8 mouse cellular contexts compared by ENCODE assay signal in the genomic region with DNA sequence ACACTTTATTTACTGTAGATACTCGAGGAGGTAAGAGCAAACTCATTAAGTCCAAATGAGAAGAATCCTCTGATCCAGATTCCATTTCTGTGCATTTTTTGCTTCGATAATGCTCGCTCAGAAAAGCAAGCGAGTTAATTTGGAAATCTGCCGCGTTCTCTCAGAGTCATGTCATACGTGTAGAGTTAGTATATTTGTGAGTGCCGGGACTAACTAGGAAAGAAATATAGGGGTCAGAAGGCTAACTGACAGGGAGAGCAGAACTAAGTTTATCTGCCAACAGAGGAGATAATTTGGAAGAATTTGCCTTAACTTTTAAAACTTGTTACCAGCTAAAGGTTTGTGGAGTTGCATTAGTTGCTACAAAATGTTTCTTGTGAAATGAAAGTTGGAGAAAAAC. TPM values are rescaled to one million over a fixed set of nuclear protein-coding genes. Genes with fewer than 3 reads are reported as not detected.
DNase-seq lines count a peak whose midpoint lies in the region; ATAC-seq and TF ChIP-seq lines count a peak whose summit lies in the region.

No protein-coding gene starts in this region.

- DNase-seq in kidney, adult 9 months = no peak
- DNase-seq in hindbrain, embryonic 14.5 days (ENCODE audit: low spot score) = no peak
- DNase-seq in urinary bladder, postnatal 10 days (ENCODE audit: low spot score) = no peak
- DNase-seq in gastrocnemius, postnatal 25 days = no peak
- no peak for DNase-seq in kidney, postnatal 36 days

- H3K27ac ChIP-seq in kidney, embryonic 16.5 days (ENCODE audit: low read length) = peak overlapping the region; percentile 70; the same call in 1 of the 2 replicates
- H3K27ac ChIP-seq in bone marrow macrophage, adult 2 months (ENCODE audit: insufficient read depth, low read depth, low read length) = peak overlapping the region; percentile 68; the same call in 1 of the 2 replicates
- H3K27ac ChIP-seq in hindbrain, embryonic 14.5 days = no peak overlapping the region; the same call in 1 of the 2 replicates
- H3K27ac ChIP-seq in midbrain, embryonic 15.5 days = no peak overlapping the region

- no peak for TF ChIP-seq POLR2A in bone marrow macrophage, adult 2 months (IDR thresholded peaks at IDR 0.05; ENCODE audit: borderline replicate concordance, low read depth, low read length)

- peak overlapping the region; percentile 96 for H3K4me3 ChIP-seq in kidney, embryonic 16.5 days (ENCODE audit: low read length)
- H3K4me3 ChIP-seq in bone marrow macrophage, adult 2 months (ENCODE audit: insufficient read depth, low read length) = peak overlapping the region; percentile 88
- H3K4me3 ChIP-seq in hindbrain, embryonic 14.5 days (replicated peaks; ENCODE audit: low read length) = peak overlapping the region; percentile 80
- H3K4me3 ChIP-seq in midbrain, embryonic 15.5 days = peak overlapping the region; percentile 84

- H3K27me3 ChIP-seq in kidney, embryonic 16.5 days (ENCODE audit: insufficient read depth, low read length) = no peaks in the 10 kb centered on the region
- no peaks in the 10 kb centered on the region for H3K27me3 ChIP-seq in hindbrain, embryonic 14.5 days (ENCODE audit: control insufficient read depth, insufficient read depth, low read length)
- H3K27me3 ChIP-seq in midbrain, embryonic 15.5 days (replicated peaks) = no peaks in the 10 kb centered on the region

- H3K4me2 ChIP-seq in kidney, embryonic 16.5 days (replicated peaks; ENCODE audit: low read depth, low read length) = peak overlapping the region; percentile 92
- H3K4me2 ChIP-seq in hindbrain, embryonic 14.5 days (replicated peaks) = peak overlapping the region; percentile 79
- H3K4me2 ChIP-seq in midbrain, embryonic 15.5 days = peak overlapping the region; percentile 67

- TF ChIP-seq CTCF in bone marrow macrophage, adult 2 months (IDR thresholded peaks at IDR 0.05; ENCODE audit: low read depth, low read length) = no peak

- H3K9me3 ChIP-seq in kidney, embryonic 16.5 days (ENCODE audit: low read length) = no peaks in the 10 kb centered on the region
- H3K9me3 ChIP-seq in hindbrain, embryonic 14.5 days (ENCODE audit: control insufficient read depth, low read length) = no peaks in the 10 kb centered on the region
- no peaks in the 10 kb centered on the region for H3K9me3 ChIP-seq in midbrain, embryonic 15.5 days

- peaks cover 16% of the 10 kb centered on the region for H3K4me1 ChIP-seq in kidney, embryonic 16.5 days (ENCODE audit: insufficient read depth, low read length)
- peaks cover 9% of the 10 kb centered on the region for H3K4me1 ChIP-seq in bone marrow macrophage, adult 2 months (ENCODE audit: control insufficient read depth, insufficient read depth, low read length)
- H3K4me1 ChIP-seq in hindbrain, embryonic 14.5 days (replicated peaks; ENCODE audit: control insufficient read depth, insufficient read depth, low read length) = peaks cover 21% of the 10 kb centered on the region
- H3K4me1 ChIP-seq in midbrain, embryonic 15.5 days = peaks cover 23% of the 10 kb centered on the region

- peaks cover 21% of the 10 kb centered on the region for H3K36me3 ChIP-seq in kidney, embryonic 16.5 days (ENCODE audit: insufficient read depth, low read length)
- peaks cover 21% of the 10 kb centered on the region for H3K36me3 ChIP-seq in hindbrain, embryonic 14.5 days (replicated peaks; ENCODE audit: control insufficient read depth, insufficient read depth)
- peaks cover 11% of the 10 kb centered on the region; the same call in 1 of the 2 replicates for H3K36me3 ChIP-seq in midbrain, embryonic 15.5 days (replicated peaks)

- 2% methylated on average over 8 of the region's 8 CpGs for WGBS in kidney, embryonic 16.5 days
- WGBS in hindbrain, embryonic 14.5 days = 7% methylated on average over 8 of the region's 8 CpGs
- 5% methylated on average over 8 of the region's 8 CpGs for WGBS in midbrain, embryonic 15.5 days

- no peak for ATAC-seq in kidney, embryonic 16.5 days (ENCODE audit: low FRiP score, low TSS enrichment)
- ATAC-seq in hindbrain, embryonic 14.5 days (ENCODE audit: low FRiP score) = no peak
- ATAC-seq in midbrain, embryonic 15.5 days (replicated peaks) = no peak

- peak overlapping the region; percentile 91 for H3K9ac ChIP-seq in kidney, embryonic 16.5 days (replicated peaks; ENCODE audit: low read length)
- H3K9ac ChIP-seq in hindbrain, embryonic 14.5 days = peak overlapping the region; percentile 70
- peak overlapping the region; percentile 72 for H3K9ac ChIP-seq in midbrain, embryonic 15.5 days

RNA-seq across cellular contexts. Expression of a gene that starts 0.7 kb away (rescaled TPM):
- polyA plus RNA-seq in kidney, embryonic 16.5 days (2015; fragmentation: Nextera tagmentation; extraction: Ambion mirVana) = 19.4 and 20.0 TPM in 2 replicates
- 24.3 and 27.8 TPM in 2 replicates for polyA plus RNA-seq in bone marrow macrophage, adult 2 months (2012; ENCODE audit: insufficient read depth, insufficient read length, missing spikeins)
- polyA plus RNA-seq in hindbrain, embryonic 14.5 days (2014; fragmentation: Nextera tagmentation; extraction: Ambion mirVana) = 12.2 and 12.8 TPM in 2 replicates
- polyA plus RNA-seq in midbrain, embryonic 15.5 days (2015; fragmentation: Nextera tagmentation; extraction: Ambion mirVana) = 10.6 and 11.4 TPM in 2 replicates
- 1 to 10 TPM; 6.6 to 7.9 TPM for total RNA-seq in gastrocnemius, postnatal 25 days (2021)

RNA-seq across cellular contexts. Expression of a gene that starts 10.8 kb away (rescaled TPM):
- polyA plus RNA-seq in kidney, embryonic 16.5 days (2015; fragmentation: Nextera tagmentation; extraction: Ambion mirVana) = 60.2 and 60.5 TPM in 2 replicates
- polyA plus RNA-seq in bone marrow macrophage, adult 2 months (2012; ENCODE audit: insufficient read depth, insufficient read length, missing spikeins) = 23.5 and 29.4 TPM in 2 replicates
- 59.8 and 64.7 TPM in 2 replicates for polyA plus RNA-seq in hindbrain, embryonic 14.5 days (2014; fragmentation: Nextera tagmentation; extraction: Ambion mirVana)
- polyA plus RNA-seq in midbrain, embryonic 15.5 days (2015; fragmentation: Nextera tagmentation; extraction: Ambion mirVana) = 68.8 and 73.1 TPM in 2 replicates
- total RNA-seq in gastrocnemius, postnatal 25 days (2021) = 10 to 100 TPM; 19.8 to 21.2 TPM

RNA-seq across cellular contexts. Expression of a gene that starts 59.1 kb away (rescaled TPM):
- 5.9 and 9.2 TPM in 2 replicates for polyA plus RNA-seq in kidney, embryonic 16.5 days (2015; fragmentation: Nextera tagmentation; extraction: Ambion mirVana)
- 8.0 and 11.2 TPM in 2 replicates for polyA plus RNA-seq in bone marrow macrophage, adult 2 months (2012; ENCODE audit: insufficient read depth, insufficient read length, missing spikeins)
- 18.0 and 24.5 TPM in 2 replicates for polyA plus RNA-seq in hindbrain, embryonic 14.5 days (2014; fragmentation: Nextera tagmentation; extraction: Ambion mirVana)
- 17.2 and 18.1 TPM in 2 replicates for polyA plus RNA-seq in midbrain, embryonic 15.5 days (2015; fragmentation: Nextera tagmentation; extraction: Ambion mirVana)
- 1 to 10 TPM; 2.4 to 2.9 TPM for total RNA-seq in gastrocnemius, postnatal 25 days (2021)

Comparison
In these comparisons a context has a peak if more than half of its experiments do, and no peak if none do; other contexts are left out.
1. H3K27ac ChIP-seq: peak in kidney, embryonic 16.5 days (single experiment) and bone marrow macrophage, adult 2 months (single experiment); none in hindbrain, embryonic 14.5 days (single experiment) and midbrain, embryonic 15.5 days (single experiment).
2. Peak in every context shown above with its lines, with median percentiles within 50 percentile points of each other: H3K4me2 ChIP-seq, H3K4me3 ChIP-seq and H3K9ac ChIP-seq.